Mouse (Mus musculus): Measurements from ENCODE around the gene Cend1.

The Cend1 gene

DNA sequence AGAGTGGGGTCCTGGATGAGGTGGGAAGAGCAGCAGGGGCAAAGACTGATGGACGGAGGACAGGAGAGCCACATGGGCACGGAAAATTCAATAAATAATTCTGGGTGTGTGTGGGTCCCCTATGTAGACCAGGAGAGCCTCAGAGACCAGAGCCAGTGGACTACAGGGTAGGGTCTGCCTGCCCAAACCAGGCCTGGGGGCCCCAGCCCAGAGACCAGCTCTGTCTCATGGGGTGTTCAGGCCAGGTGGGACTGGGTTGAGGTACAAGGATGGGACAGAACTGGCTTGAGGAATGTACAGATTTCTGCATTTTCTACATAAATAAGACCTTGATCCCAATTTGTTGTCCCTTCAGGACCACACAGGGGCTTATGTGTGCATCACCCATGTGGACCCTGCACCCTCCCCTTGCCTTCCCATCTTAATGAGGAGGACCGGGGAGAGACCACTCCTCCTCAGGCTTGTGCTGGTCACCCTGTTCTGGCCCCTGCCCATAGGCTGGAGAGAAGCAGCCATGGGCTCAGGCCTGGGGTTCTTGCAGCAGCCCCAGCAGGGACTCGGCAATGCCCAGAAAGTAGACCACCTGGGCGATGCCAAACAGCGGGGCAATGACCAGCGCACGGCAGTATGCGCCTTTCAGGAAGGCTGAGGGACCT is 1.4 kb upstream of the Cend1 start:
- TF ChIP-seq GATA4 (IDR thresholded peaks at IDR 0.05; ENCODE audit: insufficient replicate concordance, low read length) = no peak

DNA sequence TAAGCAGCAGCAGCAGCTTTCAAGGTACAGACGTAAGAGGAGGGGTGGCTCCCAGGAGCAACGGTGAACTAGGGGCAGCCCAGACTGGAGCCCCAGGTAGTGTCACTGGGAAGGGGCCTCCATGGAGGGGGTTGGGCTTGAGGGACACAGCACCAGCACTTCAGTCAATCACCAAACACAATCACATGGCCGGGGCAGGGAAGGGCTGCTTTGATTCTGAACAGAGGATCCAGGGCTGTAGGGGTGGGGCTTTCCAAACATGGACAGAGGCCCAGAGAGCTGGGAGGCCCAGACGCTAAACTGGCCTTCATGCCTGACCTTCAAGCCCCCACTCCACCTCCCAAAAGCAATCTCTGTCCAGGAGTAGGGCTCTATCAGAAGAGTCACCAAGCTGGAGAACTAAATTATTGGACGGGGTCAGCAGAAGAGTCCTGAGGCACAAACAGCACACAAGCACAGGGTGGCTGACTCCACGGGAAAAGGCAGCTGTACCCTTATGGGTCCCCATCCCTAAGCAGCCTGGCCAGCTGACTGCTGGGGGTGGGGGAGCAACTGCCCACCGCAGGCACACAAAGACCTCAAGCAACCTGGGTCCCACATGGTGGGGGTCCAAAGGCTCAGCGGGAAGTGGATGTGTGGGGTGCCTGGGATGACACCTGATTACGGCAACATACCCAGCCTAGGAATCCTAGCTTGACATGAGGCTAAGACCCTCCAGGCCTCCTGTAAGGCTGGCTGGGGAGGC is 721 bp upstream of the Cend1 start:
- no peak for TF ChIP-seq GATA4 (IDR thresholded peaks at IDR 0.05; ENCODE audit: insufficient replicate concordance, low read length)

DNA sequence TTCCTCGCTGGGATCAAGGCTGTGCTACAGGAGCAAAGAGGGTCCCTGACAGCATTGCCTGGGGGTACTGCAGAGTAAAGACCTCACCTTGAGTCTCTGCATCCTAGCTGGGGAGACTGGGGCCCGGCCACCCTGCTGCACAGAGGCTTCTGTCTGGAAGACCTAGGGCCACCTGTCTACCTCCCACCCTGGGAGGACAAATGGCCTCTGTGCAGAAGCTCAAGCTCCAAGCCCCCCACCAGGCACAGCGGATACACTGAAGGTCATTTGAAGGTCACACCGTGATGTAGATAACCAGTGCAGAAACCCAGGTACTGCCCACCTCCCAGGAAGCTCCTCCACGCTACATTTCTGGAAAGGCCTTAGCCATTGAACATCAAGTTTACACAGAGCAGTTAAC is 590 bp downstream of the Cend1 start:
- TF ChIP-seq GATA4 (IDR thresholded peaks at IDR 0.05; ENCODE audit: insufficient replicate concordance, low read length) = no peak

DNA sequence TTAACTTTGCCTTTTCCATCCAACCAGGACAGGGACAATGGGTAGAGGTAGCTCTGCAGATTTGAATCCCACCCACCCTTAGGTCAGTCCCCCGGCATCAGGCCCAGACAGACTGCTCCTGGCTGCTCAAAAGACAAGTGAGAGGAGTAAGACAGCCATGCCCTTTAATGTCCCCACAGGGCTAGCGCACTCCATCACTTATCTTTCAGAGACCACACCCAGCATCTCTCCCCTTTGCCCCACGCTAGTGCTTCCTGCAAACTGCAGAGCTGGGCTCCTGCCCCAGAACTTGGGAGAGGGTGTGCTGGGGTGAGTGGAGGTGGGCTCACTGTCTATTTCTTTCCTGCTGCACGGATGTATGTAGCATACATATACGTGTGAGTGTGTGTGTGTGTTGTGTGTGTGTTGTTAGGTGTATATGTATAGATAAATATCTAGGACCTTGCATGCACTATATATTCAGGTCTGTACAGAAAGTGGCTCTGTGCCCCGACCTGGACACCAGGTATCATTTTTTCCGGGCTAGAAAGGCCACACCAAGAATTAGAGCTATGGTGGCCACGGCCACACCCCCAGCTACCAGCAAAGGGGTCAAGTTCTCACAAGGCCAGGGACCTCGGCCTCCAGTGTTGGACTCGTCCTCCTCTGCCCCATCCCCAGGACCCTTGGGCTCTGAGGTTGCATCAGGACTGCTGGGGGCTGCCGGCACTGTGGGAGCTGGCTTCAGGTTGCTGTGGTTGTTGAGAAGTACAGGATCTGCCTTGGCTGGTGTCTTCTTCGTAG is 2.2 kb downstream of the Cend1 start:
- TF ChIP-seq GATA4 (IDR thresholded peaks at IDR 0.05; ENCODE audit: insufficient replicate concordance, low read length) = no peak

DNA sequence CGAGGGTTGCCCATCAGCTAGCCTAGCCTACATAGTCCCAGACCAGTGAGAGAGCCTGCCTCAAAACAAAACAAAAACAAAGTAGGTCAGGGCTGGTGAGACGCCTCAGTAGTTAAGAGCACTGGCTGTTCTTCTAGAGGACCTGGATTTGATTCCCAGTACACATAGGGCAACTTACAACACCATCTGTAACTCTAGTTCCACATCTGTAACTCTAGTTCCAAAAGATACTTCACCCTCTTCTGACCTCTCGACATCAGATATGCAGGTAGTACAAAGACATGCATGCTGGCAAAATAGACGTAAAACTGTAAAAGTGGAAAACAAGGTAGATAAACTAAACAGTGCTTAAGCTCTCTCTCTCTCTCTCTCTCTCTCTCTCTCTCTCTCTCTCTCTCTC is 5.5 kb downstream of the Cend1 start:
- TF ChIP-seq GATA4 (IDR thresholded peaks at IDR 0.05; ENCODE audit: insufficient replicate concordance, low read length) = no peak

DNA sequence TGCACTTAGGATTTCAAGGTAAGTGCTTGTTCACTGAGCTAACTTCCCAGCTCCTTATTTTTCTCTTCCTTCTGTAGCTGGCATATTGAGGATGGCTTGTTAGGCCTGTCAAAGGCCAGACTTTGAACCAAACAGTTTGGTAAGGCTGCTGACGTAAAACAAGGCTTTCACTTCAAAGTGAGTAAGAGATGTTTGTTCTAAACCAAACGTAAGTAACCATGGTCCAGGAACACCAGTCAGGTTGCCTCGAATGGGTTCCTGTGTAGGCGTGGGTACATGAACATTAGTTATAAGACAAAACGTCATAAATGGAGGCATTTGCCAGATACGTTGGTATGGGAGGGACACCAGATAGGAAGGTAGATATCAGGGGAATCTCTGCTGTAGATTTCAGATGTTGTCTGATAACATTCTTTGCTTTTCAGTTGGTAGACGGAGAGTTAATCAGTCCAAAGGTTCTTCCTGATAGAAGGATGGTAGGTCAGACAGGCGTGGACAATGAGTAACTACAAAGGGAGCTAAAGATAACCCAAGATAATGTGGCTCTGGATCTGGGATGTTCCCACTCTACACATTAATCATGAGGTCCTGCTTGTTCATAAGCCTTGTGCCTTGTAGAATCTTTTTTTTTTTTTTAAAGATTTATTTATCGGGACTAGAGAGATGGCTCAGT is 9.1 kb downstream of the Cend1 start:
- peak; percentile 97 for TF ChIP-seq GATA4 (IDR thresholded peaks at IDR 0.05; ENCODE audit: insufficient replicate concordance, low read length)

DNA sequence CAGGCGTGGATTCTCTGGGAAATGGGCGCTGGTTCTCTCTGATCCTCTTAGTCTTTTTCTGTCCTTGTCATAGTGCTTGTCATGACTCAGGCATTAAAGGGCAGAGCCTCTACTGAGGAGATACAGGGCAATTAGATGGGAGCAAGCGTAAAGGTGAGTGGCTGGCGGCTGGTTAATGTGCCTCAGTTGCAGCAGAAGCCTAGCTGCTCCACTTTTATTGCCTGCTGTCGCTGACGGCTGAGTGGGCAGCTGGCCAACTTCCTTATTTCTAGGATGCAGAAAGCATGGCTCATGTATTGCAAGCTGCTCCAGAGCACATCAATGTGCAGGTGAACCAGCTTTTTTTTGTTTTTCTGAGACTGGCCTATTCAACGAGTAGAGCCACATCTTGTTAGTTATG is 10.3 kb downstream of the Cend1 start:
- no peak for TF ChIP-seq GATA4 (IDR thresholded peaks at IDR 0.05; ENCODE audit: insufficient replicate concordance, low read length)

DNA sequence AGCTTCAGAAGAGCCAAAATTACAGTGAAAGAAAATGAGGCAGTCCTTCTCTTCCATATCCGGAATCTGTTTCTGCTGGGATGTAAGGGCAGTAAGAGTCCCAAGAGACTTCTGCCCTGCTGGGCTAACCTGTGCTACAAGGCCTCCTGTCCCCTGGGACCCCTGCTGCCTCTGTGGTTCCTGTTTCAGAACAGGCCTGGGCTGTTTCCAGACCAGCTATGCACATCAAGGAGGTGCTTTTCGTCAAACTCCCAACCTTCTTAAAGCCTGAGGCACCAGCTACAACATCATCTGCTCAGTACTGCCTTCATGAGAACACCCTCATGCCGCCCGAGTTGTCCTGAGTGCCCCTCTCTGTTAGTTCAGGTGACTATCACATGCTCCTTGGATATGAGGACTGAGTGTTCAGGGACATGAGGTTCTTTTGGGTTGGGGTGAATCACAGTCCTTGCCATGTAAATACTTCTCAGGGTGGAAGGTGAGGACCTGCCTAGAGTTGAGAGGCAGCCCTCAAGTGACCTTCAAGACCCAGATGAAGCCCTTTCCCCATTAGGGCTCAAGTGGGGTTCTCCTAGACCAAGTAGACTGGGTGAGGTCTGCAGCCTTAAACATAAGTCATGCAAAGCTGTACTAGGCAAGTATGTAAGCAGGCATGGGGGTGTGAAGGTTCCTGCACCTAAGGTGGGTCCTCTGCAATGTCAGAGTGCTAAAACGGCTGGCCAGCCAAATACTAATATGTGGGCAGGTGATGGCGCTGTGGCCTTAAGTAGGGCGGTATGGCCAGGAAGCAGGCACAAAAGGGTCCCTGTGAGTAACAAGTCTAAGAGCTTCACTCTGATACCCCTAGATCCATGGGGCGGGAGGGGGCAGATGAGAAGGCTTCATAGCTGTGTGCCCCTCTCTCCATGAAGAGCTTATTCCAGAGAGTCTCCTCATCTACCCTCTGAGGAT is 11.3 kb downstream of the Cend1 start:
- TF ChIP-seq GATA4 (IDR thresholded peaks at IDR 0.05; ENCODE audit: insufficient replicate concordance, low read length) = no peak

DNA sequence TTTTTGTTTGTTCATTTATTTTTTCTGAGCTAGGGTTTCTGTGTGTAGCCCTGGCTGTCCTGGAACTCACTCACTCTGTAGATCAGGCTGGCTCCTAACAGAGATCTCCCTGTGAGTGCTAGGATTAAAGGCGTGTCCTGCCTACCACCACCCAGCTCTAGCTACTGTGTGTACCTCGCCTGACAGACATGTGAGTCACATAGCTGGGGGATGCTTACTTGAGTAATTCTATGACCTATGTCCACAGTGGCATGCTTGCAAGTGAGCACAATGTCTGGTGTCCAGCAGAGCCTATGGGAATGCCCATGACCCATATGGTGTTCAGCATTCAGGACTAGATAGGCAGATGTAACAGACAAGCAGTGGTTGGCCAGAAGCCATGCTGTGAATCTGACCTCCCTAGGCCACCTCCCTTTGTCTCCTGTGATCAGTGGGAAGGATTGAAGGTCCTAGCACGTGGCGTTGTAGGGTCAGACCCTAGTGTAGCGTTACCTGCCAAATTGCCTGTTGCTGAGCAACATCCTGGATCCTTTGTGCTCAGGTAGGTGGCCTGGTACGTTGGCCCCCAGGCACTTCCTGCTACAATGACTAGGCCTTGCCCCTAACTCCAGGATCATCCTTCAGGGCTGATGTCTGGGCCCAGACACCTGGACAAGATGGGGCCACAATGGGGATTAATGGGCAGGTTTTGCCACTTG is 13.0 kb downstream of the Cend1 start:
- TF ChIP-seq GATA4 (IDR thresholded peaks at IDR 0.05; ENCODE audit: insufficient replicate concordance, low read length) = no peak

DNA sequence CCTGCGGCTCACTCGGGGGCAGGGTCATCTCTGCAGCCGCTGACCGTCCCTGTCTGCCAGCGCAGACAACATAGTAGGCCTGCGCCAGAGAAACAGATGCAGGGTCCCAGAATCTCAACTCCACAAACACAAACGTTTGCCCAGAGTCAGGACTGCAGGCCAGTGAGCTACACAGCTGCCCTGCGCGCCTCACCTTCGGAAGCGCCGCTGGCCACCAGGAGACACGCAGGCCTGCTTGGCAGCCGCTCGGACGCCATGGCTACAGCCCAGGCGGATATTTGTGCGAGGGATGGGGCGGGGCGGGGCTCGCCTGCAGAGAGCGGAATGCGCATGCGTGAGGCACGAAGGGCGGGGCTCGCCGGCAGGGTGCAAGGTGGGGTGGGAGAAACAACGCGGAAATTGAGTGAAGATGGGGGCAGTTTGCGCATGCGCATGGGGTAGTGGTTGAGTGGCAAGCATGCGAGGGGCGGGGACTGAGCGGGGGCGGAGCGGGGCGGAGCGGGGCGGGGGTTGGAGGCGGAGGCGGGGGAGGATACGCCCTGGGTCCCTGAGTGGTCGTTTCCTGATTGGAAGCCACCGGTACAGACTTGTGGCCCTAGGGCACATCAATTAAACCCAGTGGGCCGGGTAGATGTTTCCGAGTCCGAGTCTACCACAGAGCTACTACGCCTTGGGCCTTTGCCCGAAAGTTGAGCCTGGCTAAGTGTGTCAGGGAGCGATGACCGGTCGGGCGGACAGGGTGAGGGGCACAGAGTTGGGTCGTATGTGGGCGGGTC is 15.3 kb downstream of the Cend1 start, which contains the start of gene Gatd1:
TSS of gene Gatd1 (minus strand) at position 328 of the 776 bp plus-strand sequence.
- no peak; the same call in 1 of the 2 replicates for TF ChIP-seq GATA4 (IDR thresholded peaks at IDR 0.05; ENCODE audit: insufficient replicate concordance, low read length)

DNA sequence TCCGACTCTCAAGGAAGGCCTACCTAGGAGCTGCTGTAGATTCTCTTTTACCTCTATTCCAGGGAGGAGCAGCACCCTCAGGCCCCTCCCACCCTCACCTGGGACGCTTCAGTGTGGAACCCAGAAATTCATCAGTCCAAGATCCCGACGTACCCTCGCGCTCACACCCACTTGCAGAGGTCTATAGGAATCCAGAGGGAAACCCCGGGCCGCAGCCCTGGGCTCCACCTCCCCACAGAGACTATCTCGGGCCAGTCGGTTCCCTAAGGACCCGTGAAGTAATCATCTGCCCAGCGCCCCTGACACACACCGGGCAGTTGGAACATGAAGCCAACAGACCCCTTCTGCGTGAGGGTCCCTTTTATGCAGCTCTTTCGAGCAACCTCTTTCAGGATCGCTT is 16.0 kb downstream of the Cend1 start:
- TF ChIP-seq GATA4 (IDR thresholded peaks at IDR 0.05; ENCODE audit: insufficient replicate concordance, low read length) = no peak

DNA sequence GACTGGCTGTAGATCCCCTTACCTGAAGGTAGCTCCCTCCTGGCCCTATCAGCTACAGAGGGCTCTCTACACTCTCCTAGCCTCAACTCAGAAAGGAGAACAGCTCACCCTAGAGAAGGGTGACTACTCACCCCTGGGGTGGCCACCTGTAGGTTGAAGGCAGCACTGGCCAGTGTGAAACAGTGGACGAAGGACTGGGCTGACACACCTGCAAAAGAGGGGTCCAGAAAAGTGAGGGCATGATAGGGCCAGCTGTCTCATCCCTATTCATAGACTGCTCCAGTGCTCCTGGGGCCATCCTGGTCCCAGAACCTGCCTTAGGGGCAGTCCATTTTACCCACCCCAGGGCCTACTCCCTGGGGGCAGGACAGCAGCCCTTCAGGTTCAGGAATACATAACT is 17.6 kb downstream of the Cend1 start:
- no peak for TF ChIP-seq GATA4 (IDR thresholded peaks at IDR 0.05; ENCODE audit: insufficient replicate concordance, low read length)

DNA sequence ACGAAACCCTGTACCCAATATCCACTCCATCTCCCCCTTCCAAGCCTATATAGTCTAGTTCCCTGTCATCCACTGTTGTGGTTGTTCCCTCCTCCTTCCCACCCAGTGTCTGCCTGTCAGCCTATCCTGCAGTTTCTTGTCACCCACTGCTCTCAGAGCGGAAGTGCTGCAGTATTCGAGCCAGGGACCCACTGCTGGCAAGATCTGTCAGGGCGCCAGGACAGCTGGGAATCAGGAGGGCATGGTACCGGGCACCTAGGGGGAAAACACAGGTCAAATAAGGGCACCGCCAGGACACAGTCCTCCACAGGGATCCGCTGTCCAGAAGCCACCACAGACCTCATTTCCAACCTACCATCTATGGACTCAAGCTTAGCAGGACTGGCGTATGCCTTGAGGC is 18.7 kb downstream of the Cend1 start:
- TF ChIP-seq GATA4 (IDR thresholded peaks at IDR 0.05; ENCODE audit: insufficient replicate concordance, low read length) = no peak
